Mouse (Mus musculus): Measurements from ENCODE around the gene Ech1. TPM values are rescaled to one million over a fixed set of nuclear protein-coding genes. Genes with fewer than 3 reads are reported as not detected.
"Not testable (repeated sequence)": the region's sequence is repeated elsewhere in the genome, so short reads cannot be mapped to it uniquely, and the experiment has no call there.

The Ech1 gene
- polyA plus RNA-seq, 1 experiment from 2014 or later = 97.7 TPM

GRCm38 (mm10) chr7:28863540-28863939, 38.5 kb downstream of the Ech1 start, which contains the start of gene Lgals7:
Lgals7 (plus strand) TSS chr7:28863853.
- peaks cover 3% of the 10 kb centered on the region for H3K9me3 ChIP-seq (ENCODE audit: control insufficient read depth, low read length)
- H3K4me1 ChIP-seq (replicated peaks; ENCODE audit: control insufficient read depth, insufficient read depth, low read length) = peaks cover 6% of the 10 kb centered on the region; the same call in 1 of the 2 replicates
- H3K36me3 ChIP-seq (ENCODE audit: control insufficient read depth, insufficient read depth) = no peaks in the 10 kb centered on the region
- H3K4me2 ChIP-seq (ENCODE audit: low read length) = no peak within 1 kb of the TSS
- no peak for ATAC-seq
- H3K27me3 ChIP-seq (replicated peaks; ENCODE audit: control insufficient read depth, insufficient read depth, low read length) = no peaks in the 10 kb centered on the region
- no peak within 1 kb of the TSS for H3K27ac ChIP-seq (ENCODE audit: low read length)
- no peak within 1 kb of the TSS for H3K4me3 ChIP-seq (replicated peaks; ENCODE audit: low read length)
- 87% methylated on average over 6 of the region's 6 CpGs for WGBS
- H3K9ac ChIP-seq (replicated peaks; ENCODE audit: low read depth, low read length) = no peak within 1 kb of the TSS; the same call in 1 of the 2 replicates

GRCm38 (mm10) chr7:28864288-28864750, 39.3 kb downstream of the Ech1 start:
- no peak for ATAC-seq
- Histone ChIP-seq H3K27me3 (replicated peaks; ENCODE audit: control insufficient read depth, insufficient read depth, low read length) (no peaks in the 10 kb centered on the region), H3K4me2 (ENCODE audit: low read length) (no peak overlapping the region), H3K9me3 (ENCODE audit: control insufficient read depth, low read length) (peaks cover 3% of the 10 kb centered on the region), H3K27ac (ENCODE audit: low read length) (no peak overlapping the region), H3K4me1 (replicated peaks; ENCODE audit: control insufficient read depth, insufficient read depth, low read length) (peaks cover 6% of the 10 kb centered on the region; the same call in 1 of the 2 replicates), H3K4me3 (replicated peaks; ENCODE audit: low read length) (no peak overlapping the region), H3K36me3 (ENCODE audit: control insufficient read depth, insufficient read depth) (no peaks in the 10 kb centered on the region), H3K9ac (replicated peaks; ENCODE audit: low read depth, low read length) (no peak overlapping the region; the same call in 1 of the 2 replicates)
- WGBS = 29% methylated on average over 9 of the region's 9 CpGs

GRCm38 (mm10) chr7:28865481-28866300, 40.7 kb downstream of the Ech1 start:
- Histone ChIP-seq H3K9me3 (ENCODE audit: control insufficient read depth, low read length) (peaks cover 2% of the 10 kb centered on the region), H3K4me1 (replicated peaks; ENCODE audit: control insufficient read depth, insufficient read depth, low read length) (peaks cover 6% of the 10 kb centered on the region; the same call in 1 of the 2 replicates), H3K4me2 (ENCODE audit: low read length) (peak overlapping the region; percentile 46), H3K4me3 (replicated peaks; ENCODE audit: low read length) (peak overlapping the region; percentile 28), H3K9ac (replicated peaks; ENCODE audit: low read depth, low read length) (peak overlapping the region; percentile 38; the same call in 1 of the 2 replicates), H3K27ac (ENCODE audit: low read length) (no peak overlapping the region), H3K36me3 (ENCODE audit: control insufficient read depth, insufficient read depth) (no peaks in the 10 kb centered on the region), H3K27me3 (replicated peaks; ENCODE audit: control insufficient read depth, insufficient read depth, low read length) (no peaks in the 10 kb centered on the region)
- peak; percentile 72 for ATAC-seq
- 48% methylated on average over 33 of the region's 33 CpGs for WGBS

- Histone ChIP-seq H3K4me2 (ENCODE audit: low read length) (no peak overlapping the region), H3K4me3 (replicated peaks; ENCODE audit: low read length) (no peak overlapping the region), H3K27ac (ENCODE audit: low read length) (no peak overlapping the region), H3K27me3 (replicated peaks; ENCODE audit: control insufficient read depth, insufficient read depth, low read length) (no peaks in the 10 kb centered on the region), H3K9ac (replicated peaks; ENCODE audit: low read depth, low read length) (no peak overlapping the region), H3K9me3 (ENCODE audit: control insufficient read depth, low read length) (no peaks in the 10 kb centered on the region), H3K36me3 (ENCODE audit: control insufficient read depth, insufficient read depth) (no peaks in the 10 kb centered on the region), H3K4me1 (replicated peaks; ENCODE audit: control insufficient read depth, insufficient read depth, low read length) (peaks cover 6% of the 10 kb centered on the region; the same call in 1 of the 2 replicates)
- WGBS = 92% methylated on average over 28 of the region's 28 CpGs
- no peak for ATAC-seq
Measured at GRCm38 (mm10) chr7:28866769-28867507, 41.9 kb downstream of the Ech1 start.

- WGBS = 30% methylated on average over 23 of the region's 23 CpGs
- not testable (repeated sequence) for H3K9me3 ChIP-seq (ENCODE audit: control insufficient read depth, low read length); H3K4me3 ChIP-seq (replicated peaks; ENCODE audit: low read length); H3K4me1 ChIP-seq (replicated peaks; ENCODE audit: control insufficient read depth, insufficient read depth, low read length); H3K36me3 ChIP-seq (ENCODE audit: control insufficient read depth, insufficient read depth); H3K27ac ChIP-seq (ENCODE audit: low read length); ATAC-seq; H3K4me2 ChIP-seq (ENCODE audit: low read length); H3K27me3 ChIP-seq (replicated peaks; ENCODE audit: control insufficient read depth, insufficient read depth, low read length); H3K9ac ChIP-seq (replicated peaks; ENCODE audit: low read depth, low read length)
Measured at GRCm38 (mm10) chr7:28867508-28868340, 42.7 kb downstream of the Ech1 start.

GRCm38 (mm10) chr7:28870901-28871664, 46.1 kb downstream of the Ech1 start:
- 89% methylated on average over 24 of the region's 24 CpGs for WGBS
- no peaks in the 10 kb centered on the region for H3K36me3 ChIP-seq (ENCODE audit: control insufficient read depth, insufficient read depth)
- no peak overlapping the region for H3K4me2 ChIP-seq (ENCODE audit: low read length)
- no peaks in the 10 kb centered on the region for H3K4me1 ChIP-seq (replicated peaks; ENCODE audit: control insufficient read depth, insufficient read depth, low read length)
- H3K27ac ChIP-seq (ENCODE audit: low read length) = no peak overlapping the region
- H3K9me3 ChIP-seq (ENCODE audit: control insufficient read depth, low read length) = no peaks in the 10 kb centered on the region
- no peaks in the 10 kb centered on the region for H3K27me3 ChIP-seq (replicated peaks; ENCODE audit: control insufficient read depth, insufficient read depth, low read length)
- H3K4me3 ChIP-seq (replicated peaks; ENCODE audit: low read length) = no peak overlapping the region
- H3K9ac ChIP-seq (replicated peaks; ENCODE audit: low read depth, low read length) = no peak overlapping the region
- ATAC-seq = no peak

GRCm38 (mm10) chr7:28874565-28874964, 49.5 kb downstream of the Ech1 start:
- 78% methylated on average over 2 of the region's 2 CpGs for WGBS

GRCm38 (mm10) chr7:28876099-28876498, 51.1 kb downstream of the Ech1 start:
- H3K4me3 ChIP-seq (replicated peaks; ENCODE audit: low read length) = no peak overlapping the region
- no peaks in the 10 kb centered on the region for H3K36me3 ChIP-seq (ENCODE audit: control insufficient read depth, insufficient read depth)
- no peak overlapping the region for H3K9ac ChIP-seq (replicated peaks; ENCODE audit: low read depth, low read length)
- WGBS = 79% methylated on average over 4 of the region's 4 CpGs
- H3K9me3 ChIP-seq (ENCODE audit: control insufficient read depth, low read length) = no peaks in the 10 kb centered on the region
- H3K27ac ChIP-seq (ENCODE audit: low read length) = no peak overlapping the region
- H3K4me2 ChIP-seq (ENCODE audit: low read length) = no peak overlapping the region
- H3K27me3 ChIP-seq (replicated peaks; ENCODE audit: control insufficient read depth, insufficient read depth, low read length) = no peaks in the 10 kb centered on the region
- no peaks in the 10 kb centered on the region for H3K4me1 ChIP-seq (replicated peaks; ENCODE audit: control insufficient read depth, insufficient read depth, low read length)
- ATAC-seq = no peak

More at GRCm38 (mm10) chr7:28874565-28874964, 49.5 kb downstream of the Ech1 start:
- Histone ChIP-seq H3K4me2 (ENCODE audit: low read length) (no peak overlapping the region), H3K36me3 (ENCODE audit: control insufficient read depth, insufficient read depth) (no peaks in the 10 kb centered on the region), H3K9me3 (ENCODE audit: control insufficient read depth, low read length) (no peaks in the 10 kb centered on the region), H3K4me1 (replicated peaks; ENCODE audit: control insufficient read depth, insufficient read depth, low read length) (no peaks in the 10 kb centered on the region), H3K27ac (ENCODE audit: low read length) (no peak overlapping the region), H3K27me3 (replicated peaks; ENCODE audit: control insufficient read depth, insufficient read depth, low read length) (no peaks in the 10 kb centered on the region), H3K4me3 (replicated peaks; ENCODE audit: low read length) (no peak overlapping the region), H3K9ac (replicated peaks; ENCODE audit: low read depth, low read length) (no peak overlapping the region)
- no peak for ATAC-seq
